Mouse (Mus musculus): Measurements from ENCODE around the gene Crtap.

GRCm38 (mm10) chr9:114407676-114408075, 17.2 kb upstream of the Crtap start:
- TF ChIP-seq GATA1 (IDR thresholded peaks at IDR 0.05; ENCODE audit: low read length), result no peak
- TF ChIP-seq TAL1 (IDR thresholded peaks at IDR 0.05; ENCODE audit: low read length), result no peak

Measured in erythroblast, embryonic 14.5 days (primary cell).